Mouse (Mus musculus) fibroblast of lung, adult 2 months (primary cell): ENCODE measurements around the gene 9230113P08Rik.
"Not testable (repeated sequence)": the region's sequence is repeated elsewhere in the genome, so short reads cannot be mapped to it uniquely, and the experiment has no call there.

ENCODE experiments used
- DNase-seq: peaks from one replicate; pipeline ENCODE4 v3.0.0-alpha.2; 2011; ENCODE audit warnings: low read depth

Gene 9230113P08Rik

DNA sequence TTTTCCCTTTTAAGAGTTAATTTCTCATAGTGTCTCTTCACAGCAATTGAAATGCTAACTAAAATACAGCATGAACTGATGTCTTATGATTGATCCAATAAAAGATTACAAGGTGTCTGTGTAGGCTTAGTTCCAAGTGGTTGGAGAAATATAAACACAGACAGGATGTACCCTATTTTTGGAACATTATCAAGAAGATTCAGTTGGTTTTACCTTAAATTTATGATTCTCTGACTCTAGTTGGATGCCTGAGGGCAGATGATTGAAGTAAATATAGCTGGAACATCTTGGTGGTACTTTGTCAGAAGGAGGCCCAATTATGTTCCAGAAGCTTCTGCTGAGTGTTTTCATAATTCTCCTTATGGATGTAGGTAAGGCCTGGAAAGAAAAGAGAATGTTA is at the start of gene 9230113P08Rik:
Gene 9230113P08Rik, plus strand, starts transcription at position 301 of the 400 bp plus-strand sequence.
- DNase-seq = not testable (repeated sequence)

DNA sequence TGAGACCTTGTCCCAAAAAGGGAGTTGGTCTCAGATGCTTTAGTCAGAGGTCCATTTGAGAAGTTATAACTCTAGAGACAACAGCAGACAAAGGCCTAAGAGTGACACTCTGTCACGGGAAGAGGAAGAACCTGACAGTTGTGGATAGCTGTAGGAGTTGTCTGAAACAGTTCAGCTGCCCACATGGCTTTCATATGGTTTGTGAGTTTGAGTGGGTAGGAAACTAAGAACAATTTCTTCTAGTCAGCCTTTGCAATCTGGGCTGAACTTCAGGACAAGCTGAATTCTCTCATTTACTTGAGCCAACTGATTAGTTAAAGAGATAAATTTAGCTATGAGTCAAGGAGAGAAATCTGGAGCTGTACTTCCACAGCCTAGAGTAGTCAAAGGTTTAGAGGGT is 15.1 kb upstream of the 9230113P08Rik start:
- not testable (repeated sequence) for DNase-seq

DNA sequence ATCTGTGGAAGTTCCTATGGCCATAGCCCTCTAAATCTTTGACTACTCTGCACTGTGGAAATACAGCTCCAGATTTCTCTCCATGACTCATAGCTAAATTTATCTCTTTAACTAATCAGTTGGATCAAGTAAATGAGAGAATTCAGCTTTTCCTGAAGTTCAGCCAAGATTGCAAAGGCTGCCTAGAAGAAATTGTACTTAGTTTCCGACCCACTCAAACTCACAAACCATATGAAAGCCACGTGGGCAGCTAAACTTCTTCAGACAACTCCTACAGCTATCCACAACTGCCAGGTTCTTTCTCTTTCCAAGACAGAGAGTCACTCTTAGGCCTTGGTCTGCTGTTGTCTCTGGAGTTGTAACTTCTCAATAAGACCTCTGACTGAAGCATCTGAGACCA is 3.7 kb upstream of the 9230113P08Rik start:
- DNase-seq = no peak

DNA sequence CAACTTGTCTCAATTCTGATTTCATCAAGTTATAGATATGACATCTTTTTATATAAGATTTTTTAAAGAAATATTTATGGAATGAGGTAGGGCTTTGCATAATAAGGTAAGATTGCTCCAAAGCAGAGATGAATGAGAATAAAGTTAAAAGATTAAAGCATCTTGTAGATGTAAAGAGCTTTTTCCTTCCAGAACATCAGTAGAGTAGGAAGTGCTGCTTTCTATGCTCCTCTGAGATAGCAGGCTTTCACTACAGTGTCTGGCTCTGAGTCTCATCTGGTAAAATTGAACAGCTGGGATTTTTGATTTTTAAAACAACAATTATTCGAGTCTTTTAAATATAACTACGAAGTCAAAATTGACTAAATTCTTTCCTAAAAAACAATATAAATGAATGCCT is 22.6 kb downstream of the 9230113P08Rik start:
- DNase-seq = no peak
